Mouse (Mus musculus): Measurements from ENCODE around the gene Rpf1.

- TF ChIP-seq POLR2A (IDR thresholded peaks at IDR 0.05; ENCODE audit: insufficient read depth, low read depth, low read length) (no peak), EP300 (IDR thresholded peaks at IDR 0.05; ENCODE audit: insufficient read depth, low read depth, low read length) (no peak)
These were observed 33.6 kb upstream of the Rpf1 start for GRCm38 (mm10) chr3:146554816-146555215.

Measured in heart, adult 2 months (tissue).